Mouse (Mus musculus) thymus, postnatal 10 days (tissue): ENCODE measurements around the gene Otub1.

Source experiments
- DNase-seq, 2 experiments: peaks; one replicate each; pipeline ENCODE4 v3.0.0; 2021; ENCODE audit warnings: low spot score in 2 of 2

Gene Otub1

DNA sequence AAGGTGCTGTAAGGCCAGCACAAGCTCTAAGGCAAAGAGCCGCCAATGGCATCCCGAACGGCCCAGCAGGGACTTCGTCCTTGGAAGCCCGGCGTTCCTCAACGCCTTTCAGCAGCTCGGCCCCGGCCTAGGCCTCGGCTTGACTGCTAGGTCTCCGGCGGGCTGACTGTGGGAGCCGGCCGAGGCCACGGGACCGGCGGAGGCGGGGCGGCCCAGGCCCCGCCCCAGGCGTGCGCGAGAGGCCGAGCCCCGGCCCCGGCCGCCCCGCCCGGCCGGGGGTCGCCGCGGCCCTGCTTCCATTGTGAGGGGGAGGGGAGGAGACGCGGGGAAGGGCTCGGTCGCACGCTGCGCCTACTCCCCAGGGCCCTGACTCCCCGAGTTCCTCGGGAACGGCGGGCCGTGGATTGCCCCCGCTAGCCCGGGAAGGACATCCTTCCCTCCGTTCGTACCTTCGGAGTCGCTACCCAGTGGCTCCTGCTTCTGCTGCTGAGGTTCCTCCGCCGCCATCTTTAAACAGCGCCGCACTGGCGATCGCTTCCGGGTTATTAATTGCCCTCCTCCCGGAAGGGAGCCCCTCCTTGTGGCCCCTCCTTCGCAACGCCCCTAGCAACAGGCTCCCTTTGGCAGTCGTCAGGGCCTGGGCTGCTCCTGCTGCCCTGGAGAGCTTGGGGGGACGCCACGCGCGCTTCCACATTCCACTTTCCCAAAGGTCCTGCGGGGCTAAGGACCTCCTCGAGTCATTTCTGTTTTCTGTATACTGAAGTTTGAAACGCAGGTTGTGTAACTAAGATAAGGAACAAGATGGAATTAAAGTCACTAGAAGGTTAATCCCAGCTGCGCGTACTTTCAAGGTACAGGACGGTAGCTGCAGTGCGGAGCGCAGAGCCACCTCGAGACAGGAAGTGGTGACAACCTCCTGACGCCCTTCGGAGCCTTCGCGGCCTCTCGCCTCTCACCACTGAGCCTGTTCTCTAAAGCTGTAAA, at the start of gene Otub1:
TSS of gene Otub1 (minus strand) at position 564 of the 984 bp plus-strand sequence.
- DNase-seq = peak; percentile 89 to 91

DNA sequence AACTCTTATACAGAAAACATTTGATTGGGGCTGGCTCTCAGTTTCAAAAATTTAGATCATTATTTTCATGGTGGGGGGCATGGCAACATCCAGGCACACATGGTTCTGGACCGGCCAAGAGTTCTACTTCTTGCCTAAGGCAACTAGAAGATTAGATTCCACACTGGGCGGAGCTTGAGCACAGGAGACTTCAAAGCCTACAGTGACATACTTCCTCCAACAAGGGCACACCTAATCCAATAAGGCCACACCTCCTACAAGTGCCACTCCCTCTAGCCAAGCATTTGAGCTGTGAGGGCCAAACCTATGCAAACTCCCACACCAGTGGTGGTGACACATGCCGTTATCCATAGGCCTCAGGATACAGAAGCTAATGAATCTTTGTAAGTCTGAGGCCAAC, 39.9 kb upstream of the Otub1 start:
- DNase-seq = no peak

DNA sequence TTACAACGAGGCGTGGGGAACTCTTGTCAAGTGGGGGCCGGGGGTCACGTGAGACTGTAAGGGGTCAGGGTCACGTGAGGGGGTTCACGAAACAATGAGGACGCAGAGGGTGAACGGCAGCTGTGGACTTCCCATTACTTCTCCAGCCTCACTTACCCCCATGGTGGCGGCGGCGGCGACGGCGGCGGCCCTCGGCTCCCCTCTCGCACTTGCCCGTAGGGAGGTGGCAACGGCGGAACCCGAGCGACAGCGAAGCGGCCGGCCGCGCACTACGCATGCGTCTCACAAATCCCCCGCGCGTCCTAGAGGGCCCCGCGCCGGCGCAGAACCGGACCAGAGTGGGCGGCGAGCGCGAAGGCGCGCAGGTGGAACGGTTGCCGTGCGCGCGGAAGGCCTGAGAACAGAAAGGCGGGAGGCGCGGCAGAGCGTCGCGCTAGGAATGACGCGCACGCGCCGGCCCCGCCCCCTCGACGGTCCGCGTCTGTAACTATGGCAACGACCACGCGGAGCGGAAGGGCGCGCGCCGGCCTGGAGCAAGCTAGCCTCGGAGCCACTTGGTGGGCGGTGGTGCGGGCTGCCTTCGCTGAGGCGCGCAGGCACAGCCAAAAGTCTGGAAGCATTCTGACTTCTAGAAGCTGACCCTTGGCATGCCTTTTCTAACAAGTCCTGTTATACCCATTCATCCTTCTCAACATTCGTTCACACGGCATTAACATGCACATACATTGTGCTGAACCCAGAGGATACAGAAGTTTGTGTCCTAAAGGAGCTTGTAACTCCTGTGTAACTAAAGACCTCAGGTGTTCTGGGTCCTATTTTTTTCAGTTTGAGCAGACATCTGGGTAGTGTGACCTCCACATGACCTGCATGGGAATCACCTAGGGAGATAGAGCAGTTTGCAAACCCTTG, 34.9 kb upstream of the Otub1 start, which contains the start of gene Naa40:
TSS of gene Naa40 (minus strand) at position 402 of the 909 bp plus-strand sequence.
- peak; percentile 90 to 96 for DNase-seq

DNA sequence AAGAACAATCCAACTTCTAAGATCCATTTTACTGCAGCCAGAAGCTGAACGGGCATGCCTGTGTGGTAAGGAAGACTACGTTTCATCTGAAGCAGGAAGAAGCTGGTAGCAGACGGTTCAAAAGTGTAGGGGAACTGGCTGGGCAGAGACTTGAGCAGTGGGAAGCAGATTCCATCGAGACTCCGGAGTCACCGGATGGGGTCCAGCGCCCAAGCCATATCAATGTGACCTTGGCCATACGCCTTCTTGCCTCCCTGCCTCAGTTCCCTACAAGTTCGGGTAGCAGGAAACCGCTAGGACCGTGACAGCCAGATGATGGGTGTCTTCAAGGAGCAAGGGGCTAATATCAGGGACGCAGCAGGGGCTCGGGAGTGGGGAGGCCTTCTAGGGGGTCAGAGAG, 34.2 kb upstream of the Otub1 start:
- DNase-seq = peak in 1 of 2 experiments; percentile 22

DNA sequence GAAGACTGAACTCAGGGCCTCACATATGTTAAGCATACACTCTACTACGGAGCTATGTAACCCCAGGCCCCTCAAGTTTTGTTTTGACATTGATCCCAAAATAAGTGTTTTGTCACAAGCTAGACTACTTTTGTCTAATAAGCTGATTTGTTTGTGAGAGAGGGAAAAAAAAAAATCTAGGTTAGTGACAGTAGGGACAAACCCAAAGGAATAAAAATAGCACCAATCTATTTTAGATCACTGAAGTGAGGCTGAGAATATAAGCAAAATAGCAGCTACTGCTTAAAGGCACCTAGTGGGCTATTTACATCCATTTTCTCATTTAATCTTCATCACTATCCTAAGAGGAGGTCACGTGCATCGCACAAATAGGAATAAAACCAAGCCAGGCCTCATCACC, 33.5 kb upstream of the Otub1 start:
- DNase-seq = no peak

DNA sequence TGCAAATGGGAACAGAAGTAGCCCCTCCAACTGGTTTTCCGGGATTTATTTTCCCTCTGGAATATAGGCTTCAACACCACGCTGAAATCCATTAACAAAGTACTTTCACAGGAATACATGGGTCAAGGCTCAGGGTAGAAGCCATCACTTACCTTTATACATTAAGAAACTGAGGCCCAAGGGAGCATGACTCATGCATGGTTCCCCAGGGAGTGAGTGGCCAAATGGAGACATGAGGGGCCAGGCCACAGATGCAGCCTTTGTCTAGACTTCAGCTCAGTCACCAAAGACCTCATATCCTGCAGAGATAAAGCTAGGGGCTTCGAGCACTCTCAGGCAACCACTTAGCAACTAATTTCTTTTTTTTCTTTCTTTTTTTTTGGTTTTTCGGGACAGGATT, 30.6 kb upstream of the Otub1 start:
- no peak for DNase-seq

DNA sequence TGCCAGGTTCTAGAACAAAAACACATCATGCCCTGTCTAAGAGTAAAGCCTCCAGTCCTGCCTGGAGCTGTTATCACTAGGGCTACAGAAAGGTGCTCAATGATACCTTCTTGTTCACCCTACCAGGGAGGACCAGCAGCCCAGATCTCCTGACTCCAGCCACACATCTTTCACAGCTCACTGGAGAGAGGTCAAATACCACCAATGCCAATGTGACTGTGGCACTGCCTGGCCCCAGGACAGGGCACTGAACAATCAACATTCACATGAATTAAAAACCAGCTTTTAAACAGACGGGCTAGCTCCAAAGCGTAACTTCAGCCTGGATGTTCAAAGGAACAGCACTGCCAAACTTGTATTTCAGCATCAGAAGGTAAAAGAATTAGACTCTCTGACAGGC, 29.9 kb upstream of the Otub1 start:
- no peak for DNase-seq

DNA sequence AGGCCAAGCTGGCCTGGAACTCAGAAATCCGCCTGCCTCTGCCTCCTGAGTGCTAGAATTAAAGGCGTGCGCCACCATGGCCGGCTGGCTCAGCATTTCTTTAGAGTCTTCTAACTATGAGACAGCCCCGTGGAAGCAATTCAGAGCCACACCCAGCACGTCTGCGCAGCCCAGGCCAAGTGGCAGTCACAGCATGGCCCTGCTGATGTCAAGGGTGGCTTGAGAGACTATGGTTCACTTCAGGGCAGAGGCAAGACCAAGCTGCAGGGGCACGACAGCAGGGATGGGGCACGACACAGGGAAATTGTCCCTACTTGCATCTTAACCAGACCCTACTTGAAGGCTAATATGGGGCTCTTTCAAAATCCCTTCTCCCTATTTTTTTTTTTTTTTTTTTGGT, 29.3 kb upstream of the Otub1 start:
- no peak for DNase-seq

DNA sequence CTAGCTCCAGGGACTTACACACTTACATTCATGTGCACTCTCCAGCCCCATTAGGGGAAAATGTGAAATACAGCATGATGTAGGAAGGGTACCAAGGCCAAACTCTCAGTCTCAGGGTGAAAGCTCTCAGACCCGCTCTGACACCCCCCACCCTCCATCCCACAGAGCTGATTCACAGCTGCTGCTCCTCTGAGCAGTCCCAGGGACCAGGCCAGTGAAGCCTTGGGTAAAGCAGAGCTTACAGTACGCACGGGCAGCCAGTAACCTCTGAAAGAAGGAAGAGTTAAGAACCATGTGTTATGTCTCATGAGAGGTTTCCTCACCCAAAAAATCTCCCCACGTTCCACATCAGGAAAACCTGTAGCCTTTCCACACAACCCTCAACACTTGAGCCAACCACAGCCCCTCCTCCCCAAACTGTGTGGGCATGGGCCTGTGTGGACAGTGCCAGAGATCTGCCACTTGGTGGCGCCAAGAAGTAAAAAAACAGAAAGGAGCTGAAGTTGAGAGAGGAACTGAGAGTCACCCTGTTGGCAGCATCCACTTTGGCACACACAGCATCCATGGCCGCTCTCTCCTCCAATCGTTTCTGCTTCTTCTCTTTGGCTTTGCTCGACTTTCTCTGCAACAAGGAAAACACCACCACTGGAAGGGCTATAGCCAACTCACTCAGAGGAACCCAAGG, 28.6 kb upstream of the Otub1 start:
- peak; percentile 59 to 80 for DNase-seq

DNA sequence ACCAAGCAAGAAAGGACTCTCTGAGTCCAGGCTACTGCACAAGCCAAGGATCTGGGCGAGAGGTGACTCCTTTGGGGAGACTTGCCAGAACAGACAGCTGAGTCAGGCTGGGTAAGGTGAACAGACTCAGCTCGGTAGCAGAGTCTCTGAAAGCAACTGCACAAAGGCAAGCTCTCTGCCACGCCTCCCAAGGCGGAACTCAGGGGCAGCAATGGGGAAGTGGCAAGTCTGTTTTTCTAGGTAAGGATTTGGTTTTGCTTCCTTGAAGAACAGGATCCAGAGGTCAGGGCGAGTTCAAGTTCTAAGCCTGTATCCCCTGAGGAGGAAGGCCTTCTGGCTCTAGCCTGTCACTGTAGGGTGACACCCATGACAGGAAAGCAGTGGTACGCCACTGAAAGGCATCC, 20.4 kb upstream of the Otub1 start:
- no peak for DNase-seq

DNA sequence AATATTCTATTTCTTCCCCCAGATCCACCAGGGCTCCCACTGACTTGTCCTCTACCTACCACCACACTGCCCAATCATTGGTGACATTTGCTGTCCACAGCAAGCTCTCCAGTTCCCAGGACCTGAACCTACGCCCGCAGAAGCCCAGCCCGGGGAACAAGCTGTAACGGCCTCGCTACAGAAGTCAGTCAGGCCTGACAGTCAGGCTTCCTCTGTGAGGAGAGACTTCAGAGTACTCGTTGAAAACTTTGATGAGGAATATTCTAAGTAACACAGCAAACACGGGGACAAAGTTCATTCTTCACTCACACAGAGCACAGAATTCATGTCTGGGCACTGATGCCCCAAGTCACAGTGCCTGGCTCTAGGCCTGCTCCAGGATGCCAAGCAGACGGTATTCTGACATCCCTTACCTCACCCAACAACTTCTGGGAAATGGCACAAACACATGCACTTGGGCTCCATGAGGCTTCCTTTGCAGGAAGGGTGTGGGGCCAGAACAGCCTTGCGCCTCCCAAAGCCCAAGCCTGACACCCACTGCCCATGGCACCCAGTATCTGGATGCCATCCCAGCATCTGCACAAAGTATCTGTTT, 19.1 kb upstream of the Otub1 start:
- DNase-seq = no peak

DNA sequence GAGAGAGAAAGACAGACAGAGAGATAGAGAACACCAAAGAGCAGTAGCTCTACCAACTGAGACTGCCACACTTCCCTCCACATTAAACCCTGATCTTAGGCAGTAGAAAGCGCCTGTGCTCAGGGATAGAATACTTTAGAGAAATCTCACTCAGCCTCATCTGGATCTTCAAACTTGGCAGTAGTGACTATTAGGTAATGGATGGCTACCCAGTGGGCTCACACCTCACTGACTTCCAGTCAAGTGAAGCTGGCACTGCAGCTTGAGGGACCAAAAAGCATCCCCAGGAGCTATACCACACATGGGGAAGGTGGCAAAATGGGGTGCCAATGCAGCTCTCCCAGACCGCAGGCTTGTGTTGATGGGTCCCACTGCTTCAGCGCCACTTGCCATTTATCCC, 18.1 kb upstream of the Otub1 start:
- no peak for DNase-seq

DNA sequence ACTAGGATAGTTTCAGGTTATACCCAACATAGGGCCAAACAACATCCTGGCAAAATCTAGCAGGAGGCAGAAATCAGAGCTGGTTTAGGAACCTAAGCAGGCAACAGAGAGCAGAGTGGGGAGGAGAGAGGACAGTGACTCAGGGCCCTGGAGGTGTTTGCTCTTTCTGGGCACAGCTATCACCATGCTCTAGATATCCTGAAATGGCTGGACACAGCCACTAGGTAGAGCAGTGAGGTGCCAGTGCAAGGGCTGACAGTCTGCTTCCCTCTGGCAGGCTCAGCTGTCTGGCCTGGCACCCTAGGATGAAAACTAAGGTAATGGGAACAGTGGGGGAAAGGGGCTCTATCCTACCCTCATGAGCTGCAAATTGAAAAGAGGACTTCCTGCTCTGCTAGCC, 17.4 kb upstream of the Otub1 start:
- DNase-seq = no peak

DNA sequence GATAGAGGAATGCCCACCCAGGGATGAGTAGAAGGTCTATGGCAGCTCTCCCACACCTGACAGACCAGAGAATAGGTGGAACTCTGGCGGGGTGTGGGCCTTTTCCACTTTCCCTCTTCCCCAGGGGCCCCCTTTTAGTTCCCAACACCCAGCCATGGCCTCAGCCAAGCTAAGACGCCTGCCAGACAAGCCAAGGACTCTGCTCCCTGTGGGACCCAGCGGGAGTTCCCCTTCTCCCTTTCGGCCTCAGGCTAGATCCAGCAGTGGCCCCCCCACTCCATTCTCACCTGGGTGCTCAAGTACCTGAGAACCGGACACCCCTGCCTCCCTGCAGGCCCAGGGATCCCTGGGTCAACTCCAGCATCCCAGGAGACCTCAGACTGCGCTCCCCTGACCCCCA, 16.1 kb upstream of the Otub1 start:
- DNase-seq = no peak

DNA sequence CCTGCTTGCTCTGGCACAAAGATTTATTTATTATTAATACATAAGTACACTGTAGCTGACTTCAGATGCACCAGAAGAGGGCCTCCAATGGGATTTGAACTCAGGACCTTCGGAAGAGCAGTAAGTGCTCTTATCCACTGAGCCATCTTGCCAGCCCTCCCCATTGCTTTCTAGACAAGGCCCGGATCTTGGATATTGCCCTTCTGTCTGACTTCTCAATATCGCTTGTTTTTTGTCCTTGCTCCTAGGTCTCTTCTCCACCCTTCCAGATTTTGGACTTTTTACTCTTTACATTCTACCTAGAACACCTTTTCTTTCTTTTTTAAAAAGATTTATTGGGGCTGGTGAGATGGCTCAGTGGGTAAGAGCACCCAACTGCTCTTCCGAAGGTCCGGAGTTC, 12.6 kb upstream of the Otub1 start:
- DNase-seq = no peak

DNA sequence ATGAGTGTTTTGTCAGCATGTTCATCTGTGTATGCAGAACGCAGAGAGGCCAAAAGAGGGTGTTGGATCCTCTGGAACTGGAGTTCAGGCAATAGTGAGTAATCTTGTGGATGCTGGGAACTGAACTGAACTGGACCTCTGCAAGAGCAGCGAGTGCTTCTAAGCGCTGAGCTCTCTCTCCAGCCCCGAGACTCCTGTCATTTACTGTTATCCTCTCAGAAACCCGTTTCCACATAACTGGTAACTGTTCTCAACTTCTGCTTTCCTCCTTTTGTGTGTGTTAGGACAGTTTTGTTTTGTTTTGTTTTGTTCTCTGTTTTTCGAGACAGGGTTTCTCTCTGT, 11.8 kb upstream of the Otub1 start:
- no peak for DNase-seq

DNA sequence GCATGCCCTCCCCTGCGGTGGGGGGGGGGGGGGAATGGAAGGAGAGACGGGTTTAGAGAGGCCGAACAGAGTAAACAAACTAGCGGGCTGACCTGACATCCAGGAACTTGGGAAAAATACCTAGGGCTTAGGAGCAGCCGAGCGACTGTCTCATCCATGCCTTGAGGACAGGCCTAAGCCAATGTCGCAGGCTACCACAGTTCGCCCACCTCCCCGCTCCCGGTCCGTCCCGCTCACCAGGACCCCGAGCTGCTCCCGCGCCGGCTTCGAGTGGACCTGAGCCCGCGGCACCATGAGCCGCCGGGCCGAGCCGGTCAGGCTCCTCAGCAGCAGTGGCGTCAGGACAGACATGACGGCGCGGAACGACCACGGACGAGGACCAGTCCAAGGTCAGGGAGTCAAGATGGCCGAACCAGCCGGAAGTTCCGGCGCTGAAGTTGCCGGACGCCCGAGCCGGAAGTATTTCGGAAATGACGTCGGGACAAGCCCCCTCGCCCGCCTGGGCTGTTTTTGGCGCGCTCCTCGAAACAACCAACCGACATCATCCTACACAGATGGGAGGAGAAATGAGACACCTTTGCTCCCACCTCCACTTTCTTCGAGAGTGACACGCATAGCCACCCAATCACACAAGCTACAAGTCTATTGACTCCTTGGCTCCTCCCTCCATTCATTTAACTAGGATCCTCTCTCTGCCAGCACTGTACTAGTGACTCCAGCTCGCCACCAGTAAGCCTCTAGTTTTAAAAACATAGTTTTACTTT, 11.2 kb upstream of the Otub1 start, which contains the start of gene Cox8a:
TSS of gene Cox8a (minus strand) at position 455 of the 764 bp plus-strand sequence.
- DNase-seq = peak; percentile 89

DNA sequence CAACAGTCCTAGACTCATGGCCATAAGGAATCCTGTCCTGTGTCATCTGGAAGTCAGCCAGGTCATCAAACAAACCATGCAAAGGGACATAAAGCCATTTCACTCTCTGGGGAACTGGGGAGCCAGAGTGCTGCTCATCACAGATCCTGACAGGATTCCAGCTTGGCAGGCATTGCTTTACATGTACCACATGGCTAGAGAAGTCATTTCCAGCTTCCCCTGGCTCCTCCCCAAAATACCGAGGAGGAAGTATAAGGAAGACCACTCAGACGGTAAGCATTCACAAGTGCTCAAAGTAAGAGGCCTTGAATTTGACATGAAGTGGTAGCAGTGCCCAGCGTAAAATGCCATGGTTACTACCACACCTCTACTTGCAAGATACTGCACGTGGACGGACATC, 8.4 kb upstream of the Otub1 start:
- DNase-seq = no peak

DNA sequence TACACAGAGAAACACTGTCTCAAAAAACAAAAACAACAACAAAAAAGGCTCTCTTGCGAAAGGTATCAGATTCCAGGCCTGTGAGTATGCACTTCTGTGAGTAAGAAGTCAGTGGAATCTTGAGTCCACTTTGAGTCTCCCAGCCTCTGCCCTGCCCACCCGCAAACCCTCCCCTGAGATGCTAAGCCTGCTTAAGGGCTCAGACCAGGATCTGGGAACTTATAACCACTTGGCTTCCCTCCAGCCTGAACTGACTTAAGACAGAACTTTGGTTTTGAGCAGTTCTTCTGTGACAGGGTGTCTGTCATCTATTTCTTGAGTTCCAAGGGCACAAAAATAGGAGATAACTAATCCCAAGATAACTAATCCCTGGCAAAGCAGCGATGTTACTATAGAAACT, 6.9 kb upstream of the Otub1 start:
- DNase-seq = no peak

DNA sequence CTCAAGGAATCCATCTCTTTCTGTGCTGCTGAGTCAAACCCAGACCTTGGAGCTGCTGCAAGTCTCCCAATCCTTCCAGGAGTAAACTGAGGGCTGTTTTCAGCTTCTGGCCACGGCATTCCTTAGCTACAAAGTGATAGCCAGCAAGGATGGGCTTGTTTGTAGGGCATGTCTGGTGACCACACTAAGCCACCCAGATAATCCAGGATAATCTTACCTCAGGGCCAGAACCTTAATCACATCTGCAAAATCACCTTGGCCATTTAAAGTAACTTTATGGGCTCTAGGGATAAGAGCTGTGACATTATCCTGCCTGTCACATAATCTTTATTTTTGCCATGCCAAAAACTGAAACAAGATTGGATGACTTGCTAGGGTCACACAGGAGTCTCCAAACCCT, 6.1 kb upstream of the Otub1 start:
- DNase-seq = no peak
